Mouse (Mus musculus): ENCODE data around the gene Vegfb.

GRCm38 (mm10) chr19:6989251-6989650 lies 1.8 kb upstream of the Vegfb start:
- TF ChIP-seq GATA1 (IDR thresholded peaks at IDR 0.05; ENCODE audit: borderline replicate concordance, low read length) (no peak), FLI1 (IDR thresholded peaks at IDR 0.05; ENCODE audit: low read length) (no peak)
